Mouse (Mus musculus): ENCODE measurements around the gene Entpd1.
"Not testable (repeated sequence)": the region's sequence is repeated elsewhere in the genome, so short reads cannot be mapped to it uniquely, and the experiment has no call there.

DNA sequence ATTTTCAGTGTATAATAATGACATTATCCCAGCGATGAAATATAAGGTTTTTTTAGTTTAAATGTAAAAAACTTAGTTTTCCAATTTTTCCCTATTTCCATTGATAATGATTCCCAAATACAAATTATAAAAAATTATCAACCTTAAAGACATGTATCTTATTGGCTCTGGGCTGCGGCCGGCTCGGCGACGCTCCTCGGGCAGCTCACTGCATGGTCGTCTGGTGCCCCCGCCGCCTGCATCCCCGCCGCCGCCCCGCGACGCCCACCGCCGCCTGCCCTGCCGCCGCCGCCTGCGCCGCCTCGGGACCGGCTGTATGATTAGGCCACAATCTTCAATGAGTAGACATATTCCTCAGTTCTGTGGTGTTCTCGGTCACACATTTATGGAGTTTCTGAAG lies 9.4 kb downstream of the Entpd1 start:
- not testable (repeated sequence) for TF ChIP-seq CTCF (IDR thresholded peaks at IDR 0.05); EP300 (IDR thresholded peaks at IDR 0.05; ENCODE audit: insufficient read depth, low read depth, low read length)
